Mouse (Mus musculus) midbrain, embryonic 11.5 days (tissue): Measurements from ENCODE around the gene Nat8l. TPM values are rescaled to one million over a fixed set of nuclear protein-coding genes. Genes with fewer than 3 reads are reported as not detected.

Experiments
- ATAC-seq: fragments of 200-750 bp; cut with Nextera tagmentation; 2 replicates; pipeline ENCODE4 v1.8.0; 2017; ENCODE audit warnings: moderate TSS enrichment, moderate library complexity; ENCODE audit not compliant: low FRiP score
- DNase-seq: peaks from one replicate; pipeline ENCODE4 v3.0.0; 2015; ENCODE audit warnings: low spot score; ENCODE audit errors: missing footprints
- H3K27ac ChIP-seq: fragments of 300-500 bp; sonication (generic); 2 replicates; pipeline ENCODE4 v1.5.1; 2014; ENCODE audit warnings: low read depth, low read length
- H3K27me3 ChIP-seq: fragments of 300-500 bp; sonication (generic); 2 replicates; pipeline ENCODE4 v1.6.1; 2014; ENCODE audit warnings: mild to moderate bottlenecking, low read length, moderate library complexity, mixed read lengths; ENCODE audit not compliant: control insufficient read depth, insufficient read depth
- H3K36me3 ChIP-seq: fragments of 300-500 bp; sonication (generic); 2 replicates; pipeline ENCODE4 v1.6.1; 2014; ENCODE audit warnings: mild to moderate bottlenecking, low read length, moderate library complexity, mixed read lengths; ENCODE audit not compliant: control insufficient read depth, insufficient read depth
- H3K4me1 ChIP-seq: fragments of 300-500 bp; sonication (generic); 2 replicates; pipeline ENCODE4 v1.6.1; 2014; ENCODE audit warnings: low read length; ENCODE audit not compliant: control insufficient read depth, insufficient read depth
- H3K4me2 ChIP-seq: fragments of 300-500 bp; sonication (generic); 2 replicates; pipeline ENCODE4 v1.6.1; 2014; ENCODE audit warnings: mild to moderate bottlenecking, moderate library complexity
- H3K4me3 ChIP-seq: fragments of 300-500 bp; sonication (generic); 2 replicates; pipeline ENCODE4 v1.5.1; 2014; ENCODE audit warnings: low read depth, low read length
- H3K9ac ChIP-seq: fragments of 300-500 bp; sonication (generic); 2 replicates; pipeline ENCODE4 v1.6.1; 2014; ENCODE audit warnings: low read length
- H3K9me3 ChIP-seq: fragments of 300-500 bp; sonication (generic); 2 replicates; pipeline ENCODE4 v1.6.1; 2016; ENCODE audit warnings: low read length; ENCODE audit not compliant: control insufficient read depth
- WGBS: fragments of 180-500 bp; shearing (Covaris S2); extraction: QIAGEN DNeasy Blood & Tissue Kit; methylation state at CpG from one replicate; pipeline ENCODE4 v1.1.7; 2014; 5-methylcytosine and 5-hydroxymethylcytosine counted together
- polyA plus RNA-seq: library from polyadenylated mRNA; unstranded; fragments of >200 nt; fragmentation: Nextera tagmentation; extraction: Ambion mirVana; gene quantifications from 2 replicates; pipeline ENCODE4 v1.2.1, GENCODE M21; 2014

The Nat8l gene
- polyA plus RNA-seq, 1 experiment from 2014 or later, result 1.6 TPM

GRCm38 (mm10) chr5:33999466-34000090, 3.8 kb downstream of the Nat8l start:
- Histone ChIP-seq H3K4me1 (peaks cover 20% of the 10 kb centered on the region), H3K27me3 (peaks cover 8% of the 10 kb centered on the region; the same call in 1 of the 2 replicates), H3K9me3 (no peaks in the 10 kb centered on the region), H3K36me3 (no peaks in the 10 kb centered on the region), H3K4me2 (no peak overlapping the region), H3K27ac (no peak overlapping the region), H3K4me3 (no peak overlapping the region), H3K9ac (no peak overlapping the region)
- WGBS, result 90% methylated on average over 6 of the region's 6 CpGs
- DNase-seq (peak; percentile 49), ATAC-seq (no peak)

DNA sequence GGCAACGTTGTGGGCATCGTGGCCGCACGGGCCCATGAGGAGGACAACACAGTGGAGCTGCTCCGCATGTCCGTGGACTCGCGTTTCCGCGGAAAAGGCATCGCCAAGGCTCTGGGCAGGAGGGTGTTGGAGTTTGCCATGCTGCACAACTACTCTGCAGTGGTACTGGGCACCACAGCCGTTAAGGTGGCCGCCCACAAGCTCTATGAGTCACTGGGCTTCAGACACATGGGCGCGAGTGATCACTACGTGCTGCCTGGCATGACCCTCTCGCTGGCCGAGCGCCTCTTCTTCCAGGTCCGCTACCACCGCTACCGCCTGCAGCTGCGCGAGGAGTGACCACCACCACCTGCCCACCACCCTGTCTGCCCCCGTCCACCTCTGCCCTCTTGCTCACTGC, 5.0 kb downstream of the Nat8l start:
- H3K9me3 ChIP-seq, result no peaks in the 10 kb centered on the region
- peaks cover 8% of the 10 kb centered on the region; the same call in 1 of the 2 replicates for H3K27me3 ChIP-seq
- no peak overlapping the region for H3K9ac ChIP-seq
- ATAC-seq (no peak), DNase-seq (no peak)
- H3K4me1 ChIP-seq, result peaks cover 17% of the 10 kb centered on the region
- H3K27ac ChIP-seq, result no peak overlapping the region
- H3K4me2 ChIP-seq, result no peak overlapping the region
- no peaks in the 10 kb centered on the region for H3K36me3 ChIP-seq
- WGBS, result 97% methylated on average over 25 of the region's 25 CpGs
- H3K4me3 ChIP-seq, result no peak overlapping the region

- no peak overlapping the region for H3K4me2 ChIP-seq
- H3K27me3 ChIP-seq, result peaks cover 8% of the 10 kb centered on the region; the same call in 1 of the 2 replicates
- peaks cover 17% of the 10 kb centered on the region for H3K4me1 ChIP-seq
- H3K4me3 ChIP-seq, result no peak overlapping the region
- H3K36me3 ChIP-seq, result no peaks in the 10 kb centered on the region
- DNase-seq (no peak), ATAC-seq (no peak)
- no peak overlapping the region for H3K9ac ChIP-seq
- WGBS, result 89% methylated on average over 1 of the region's 1 CpGs
- no peaks in the 10 kb centered on the region for H3K9me3 ChIP-seq
- H3K27ac ChIP-seq, result no peak overlapping the region
These were observed 5.6 kb downstream of the Nat8l start for GRCm38 (mm10) chr5:34001401-34001800.

- Histone ChIP-seq H3K4me1 (peaks cover 10% of the 10 kb centered on the region), H3K27ac (no peak overlapping the region), H3K27me3 (peaks cover 7% of the 10 kb centered on the region; the same call in 1 of the 2 replicates), H3K4me3 (no peak overlapping the region), H3K9me3 (no peaks in the 10 kb centered on the region), H3K4me2 (no peak overlapping the region), H3K36me3 (no peaks in the 10 kb centered on the region), H3K9ac (no peak overlapping the region)
- ATAC-seq (no peak), DNase-seq (no peak)
- 91% methylated on average over 4 of the region's 4 CpGs for WGBS
These were observed 6.9 kb downstream of the Nat8l start for GRCm38 (mm10) chr5:34002636-34003035.

- Histone ChIP-seq H3K4me3 (no peak overlapping the region), H3K36me3 (no peaks in the 10 kb centered on the region), H3K27ac (no peak overlapping the region), H3K4me2 (no peak overlapping the region), H3K9me3 (no peaks in the 10 kb centered on the region), H3K4me1 (no peaks in the 10 kb centered on the region), H3K27me3 (no peaks in the 10 kb centered on the region), H3K9ac (no peak overlapping the region)
- no peak for ATAC-seq
- WGBS, result 87% methylated on average over 5 of the region's 5 CpGs
- DNase-seq, result no peak
These were observed 8.8 kb downstream of the Nat8l start for GRCm38 (mm10) chr5:34004618-34005017.

- Histone ChIP-seq H3K27ac (no peak overlapping the region), H3K4me3 (no peak overlapping the region), H3K4me1 (no peaks in the 10 kb centered on the region), H3K4me2 (no peak overlapping the region), H3K36me3 (no peaks in the 10 kb centered on the region), H3K9me3 (no peaks in the 10 kb centered on the region), H3K27me3 (no peaks in the 10 kb centered on the region), H3K9ac (no peak overlapping the region)
- 81% methylated on average over 4 of the region's 4 CpGs for WGBS
- ATAC-seq, result no peak
- DNase-seq, result no peak
These were observed 11.0 kb downstream of the Nat8l start for GRCm38 (mm10) chr5:34006832-34007231.

- Histone ChIP-seq H3K4me3 (no peak overlapping the region), H3K27me3 (no peaks in the 10 kb centered on the region), H3K4me1 (no peaks in the 10 kb centered on the region), H3K4me2 (no peak overlapping the region), H3K9me3 (no peaks in the 10 kb centered on the region), H3K9ac (no peak overlapping the region), H3K36me3 (no peaks in the 10 kb centered on the region), H3K27ac (no peak overlapping the region)
- no peak for DNase-seq
- ATAC-seq, result no peak
- WGBS, result 82% methylated on average over 4 of the region's 4 CpGs
These were observed 11.7 kb downstream of the Nat8l start for GRCm38 (mm10) chr5:34007392-34007941.

GRCm38 (mm10) chr5:34014652-34015051, 18.9 kb downstream of the Nat8l start:
- H3K27me3 ChIP-seq, result no peaks in the 10 kb centered on the region
- H3K9ac ChIP-seq, result no peak overlapping the region
- no peaks in the 10 kb centered on the region for H3K9me3 ChIP-seq
- no peak overlapping the region for H3K4me2 ChIP-seq
- H3K36me3 ChIP-seq, result no peaks in the 10 kb centered on the region
- H3K4me3 ChIP-seq, result no peak overlapping the region
- no peak for ATAC-seq
- no peaks in the 10 kb centered on the region for H3K4me1 ChIP-seq
- 65% methylated on average over 1 of the region's 1 CpGs for WGBS
- no peak overlapping the region for H3K27ac ChIP-seq
- no peak for DNase-seq

DNA sequence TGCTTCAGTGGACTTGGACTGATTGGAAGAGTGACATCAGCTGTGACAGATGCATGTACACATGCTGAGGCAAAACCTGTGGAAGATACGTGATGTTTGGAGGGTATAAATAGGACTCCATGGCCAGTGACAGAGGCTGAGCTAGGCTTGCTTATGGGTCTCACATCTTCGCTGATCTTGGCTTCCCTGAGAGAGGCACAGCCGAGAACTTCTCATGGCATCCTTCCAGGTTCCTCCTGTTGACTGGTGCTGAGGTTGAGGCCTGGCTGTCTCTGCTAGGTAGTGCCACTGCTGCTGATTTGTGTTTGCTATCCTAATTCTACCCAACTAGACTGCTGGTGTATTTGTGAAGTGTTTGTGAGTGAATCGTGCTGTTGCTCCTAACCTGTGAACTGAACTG, 23.2 kb downstream of the Nat8l start:
- 85% methylated on average over 4 of the region's 4 CpGs for WGBS
- DNase-seq, result no peak
- Histone ChIP-seq H3K36me3 (no peaks in the 10 kb centered on the region), H3K27me3 (no peaks in the 10 kb centered on the region), H3K4me3 (no peak overlapping the region), H3K9ac (no peak overlapping the region), H3K4me2 (no peak overlapping the region), H3K9me3 (no peaks in the 10 kb centered on the region), H3K4me1 (no peaks in the 10 kb centered on the region), H3K27ac (no peak overlapping the region)
- ATAC-seq, result no peak
